Mouse (Mus musculus): ENCODE measurements around the gene Gtpbp1.

Gene Gtpbp1

GRCm38 (mm10) chr15:79690426-79691022, at the start of gene Gtpbp1:
TSS of gene Gtpbp1 (plus strand) at chr15:79690845.
- DNase-seq, result peak; percentile 97

- no peak for DNase-seq
Measured at GRCm38 (mm10) chr15:79641135-79641817, 49.4 kb upstream of the Gtpbp1 start.

GRCm38 (mm10) chr15:79645483-79645882, 45.2 kb upstream of the Gtpbp1 start:
- DNase-seq, result no peak

GRCm38 (mm10) chr15:79648130-79648529, 42.5 kb upstream of the Gtpbp1 start:
- no peak for DNase-seq

- DNase-seq, result peak; percentile 50
Measured at GRCm38 (mm10) chr15:79650569-79650968, 40.1 kb upstream of the Gtpbp1 start.

- DNase-seq, result no peak
Measured at GRCm38 (mm10) chr15:79651481-79651880, 39.2 kb upstream of the Gtpbp1 start.

GRCm38 (mm10) chr15:79656451-79656850, 34.2 kb upstream of the Gtpbp1 start:
- no peak for DNase-seq

GRCm38 (mm10) chr15:79657837-79658530, 32.7 kb upstream of the Gtpbp1 start:
- DNase-seq, result peak; percentile 90

GRCm38 (mm10) chr15:79658531-79659375, 31.9 kb upstream of the Gtpbp1 start, which contains the start of the genes Fam227a and Cby1:
TSS of gene Fam227a (minus strand) at chr15:79658956.
TSS of gene Cby1 (plus strand) at chr15:79659199.
- peak; percentile 98 for DNase-seq

GRCm38 (mm10) chr15:79661852-79662251, 28.8 kb upstream of the Gtpbp1 start:
- peak; percentile 44 for DNase-seq

- DNase-seq, result no peak
Measured at GRCm38 (mm10) chr15:79664666-79665065, 26.0 kb upstream of the Gtpbp1 start.

- DNase-seq, result no peak
Measured at GRCm38 (mm10) chr15:79669195-79669594, 21.4 kb upstream of the Gtpbp1 start.

- peak; percentile 85 for DNase-seq
Measured at GRCm38 (mm10) chr15:79670249-79670971, 20.2 kb upstream of the Gtpbp1 start, which contains the start of gene Tomm22. TSS of gene Tomm22 (plus strand) at chr15:79670861.

GRCm38 (mm10) chr15:79670972-79671299, 19.7 kb upstream of the Gtpbp1 start:
- DNase-seq, result no peak

GRCm38 (mm10) chr15:79671828-79672348, 18.8 kb upstream of the Gtpbp1 start:
- peak; percentile 32 for DNase-seq

- DNase-seq, result no peak
Measured at GRCm38 (mm10) chr15:79677936-79678335, 12.7 kb upstream of the Gtpbp1 start.

- DNase-seq, result no peak
Measured at GRCm38 (mm10) chr15:79681973-79682372, 8.7 kb upstream of the Gtpbp1 start.

GRCm38 (mm10) chr15:79683146-79683545, 7.5 kb upstream of the Gtpbp1 start:
- peak; percentile 26 for DNase-seq

- DNase-seq, result no peak
Measured at GRCm38 (mm10) chr15:79683707-79684465, 6.8 kb upstream of the Gtpbp1 start.

GRCm38 (mm10) chr15:79684616-79685015, 6.0 kb upstream of the Gtpbp1 start:
- DNase-seq, result no peak

GRCm38 (mm10) chr15:79685141-79685641, 5.5 kb upstream of the Gtpbp1 start:
- DNase-seq, result peak; percentile 50
